Mouse (Mus musculus) megakaryocyte, embryonic 14.5 days (primary cell): ENCODE results near the gene Disp3.

Experiments
- FLI1 ChIP-seq: IDR thresholded peaks from 2 replicates; pipeline ENCODE4 v1.6.1; 2012; ENCODE audit warnings: low read length, inconsistent platforms, mixed read lengths
- GATA1 ChIP-seq: IDR thresholded peaks from 3 replicates; pipeline ENCODE4 v1.6.1; 2012; ENCODE audit warnings: mixed read lengths, low read length, inconsistent platforms, borderline replicate concordance

DNA sequence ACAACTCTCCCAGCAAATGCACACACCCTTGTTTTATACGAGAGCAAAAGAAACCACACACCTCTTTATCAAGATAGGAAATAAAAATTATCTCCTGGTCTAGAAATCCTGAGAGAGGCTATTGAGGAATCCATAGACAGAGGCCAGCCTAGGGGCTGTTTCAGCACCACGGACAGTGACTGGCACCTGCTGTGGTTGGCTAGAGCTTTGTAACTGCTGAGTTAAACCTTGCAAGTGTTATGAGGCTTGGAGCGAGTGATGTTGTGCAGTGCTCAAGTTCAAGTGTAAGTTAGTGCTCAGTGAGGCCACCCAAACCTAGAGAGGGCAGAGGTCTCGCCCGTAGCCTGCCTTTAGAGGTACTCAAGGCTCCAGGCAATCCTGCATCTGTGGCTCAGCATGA, 5.6 kb upstream of the Disp3 start:
- no peak for TF ChIP-seq GATA1
- TF ChIP-seq FLI1, result no peak
